Mouse (Mus musculus) 416B (cell line): Measurements from ENCODE around the gene Sept9.

Experiments
- DNase-seq: peaks from one replicate; pipeline ENCODE4 v3.0.0; 2011; ENCODE audit warnings: low read depth

Sept9 gene

DNA sequence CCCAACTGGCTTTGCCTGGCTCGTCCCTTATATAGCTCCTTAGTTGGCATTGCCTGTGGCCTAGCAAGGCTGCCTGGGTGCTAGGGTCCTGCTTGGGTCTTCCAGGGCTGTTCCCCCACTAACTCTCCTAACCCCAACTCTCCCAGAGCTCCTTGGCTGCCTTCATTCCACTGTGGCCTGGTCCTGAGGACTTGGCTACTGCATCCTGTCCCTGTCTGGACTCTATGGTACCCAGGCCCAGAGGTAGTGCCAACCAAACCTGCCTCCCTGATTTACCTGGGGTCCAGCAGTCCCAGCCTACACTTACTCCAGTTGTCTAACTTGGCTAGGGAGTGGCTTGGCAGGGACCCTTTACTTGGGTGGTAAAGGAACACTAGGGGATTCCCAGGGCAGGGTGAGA is 207.2 kb downstream of the Sept9 start:
- DNase-seq, result no peak

DNA sequence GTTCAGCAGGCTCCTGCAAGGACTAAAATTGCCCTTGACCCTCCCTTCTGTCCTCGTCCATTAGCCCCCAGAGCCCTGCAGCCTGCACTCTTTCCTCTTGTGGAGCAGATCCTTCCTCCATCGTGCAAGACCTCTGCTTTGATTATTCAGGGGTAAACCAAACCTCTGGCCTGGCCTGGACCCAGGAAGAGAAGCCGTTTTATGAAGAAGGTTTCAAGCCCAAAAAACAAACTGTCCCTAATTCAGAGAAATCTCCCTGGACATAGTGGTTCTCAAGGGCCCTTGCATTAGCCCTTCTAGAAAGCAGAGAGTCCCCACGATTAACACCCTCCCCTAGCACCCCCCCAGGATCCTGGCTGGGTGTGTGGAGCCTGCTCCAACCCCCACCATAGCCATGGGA is 207.7 kb downstream of the Sept9 start:
- no peak for DNase-seq

DNA sequence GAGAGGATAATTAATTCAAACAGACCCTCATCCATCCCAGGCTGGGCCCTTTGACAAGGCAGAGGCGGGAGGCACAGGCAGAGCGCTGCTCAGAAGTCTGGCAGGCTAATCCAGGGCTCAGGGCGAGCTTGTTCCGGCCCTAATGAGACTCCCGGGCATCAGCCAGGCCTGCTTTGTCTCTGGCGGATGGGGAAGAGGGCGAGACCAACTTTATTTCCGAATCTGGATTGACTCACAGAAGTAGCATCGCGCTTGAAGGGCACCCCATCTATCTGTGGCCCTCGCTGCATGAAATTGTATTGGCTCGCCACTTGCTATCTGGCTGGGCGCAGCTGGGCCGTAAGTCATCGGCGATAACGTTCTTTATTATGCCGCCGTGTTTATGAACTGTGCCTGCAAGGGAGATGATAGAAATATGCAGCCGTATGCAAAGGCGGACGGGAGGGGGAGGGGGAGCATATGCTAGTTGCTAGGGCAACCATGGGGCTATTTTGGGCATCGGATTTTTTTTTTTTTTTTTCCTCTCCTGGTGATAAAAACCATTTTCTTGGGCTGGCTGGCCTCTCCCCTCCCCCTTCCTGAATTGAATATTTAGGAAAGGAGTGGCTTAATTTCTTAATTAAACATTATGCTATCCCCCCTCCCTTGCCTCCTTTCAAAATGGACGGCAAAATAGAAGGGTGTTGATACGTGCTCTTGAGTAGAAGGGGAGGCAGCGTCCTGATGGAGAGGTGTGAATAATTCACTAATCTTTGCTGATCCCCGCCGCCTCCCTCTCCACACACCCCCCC is 208.4 kb downstream of the Sept9 start:
- DNase-seq, result no peak

DNA sequence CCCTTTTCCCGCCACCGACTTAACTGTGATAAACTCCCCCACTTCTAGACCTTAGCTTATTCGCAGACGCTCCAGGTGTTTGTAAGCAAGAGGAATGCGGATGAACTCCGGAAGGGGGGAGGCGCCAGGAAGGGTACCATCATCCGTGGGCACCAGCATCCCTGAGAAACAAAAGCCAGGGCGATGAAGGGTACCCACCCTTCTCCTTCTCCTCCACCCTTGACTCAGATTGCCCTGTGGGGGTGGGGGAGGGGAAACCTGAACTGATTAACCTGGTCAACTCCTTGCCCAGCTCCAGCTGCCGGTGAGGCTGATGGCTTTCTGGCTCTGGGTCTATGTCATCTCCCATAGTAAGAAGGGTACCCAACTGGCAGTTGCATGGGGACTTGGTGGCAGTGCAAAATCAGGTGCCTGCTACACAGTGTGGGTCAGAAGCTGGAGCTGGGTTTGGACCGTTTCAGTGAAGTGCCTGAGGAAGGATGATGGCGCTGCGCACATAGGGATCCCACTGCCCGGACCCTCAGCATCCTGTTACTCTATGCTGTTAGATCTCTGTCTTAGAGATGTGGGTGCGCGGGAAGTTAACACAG is 209.1 kb downstream of the Sept9 start:
- DNase-seq, result no peak

DNA sequence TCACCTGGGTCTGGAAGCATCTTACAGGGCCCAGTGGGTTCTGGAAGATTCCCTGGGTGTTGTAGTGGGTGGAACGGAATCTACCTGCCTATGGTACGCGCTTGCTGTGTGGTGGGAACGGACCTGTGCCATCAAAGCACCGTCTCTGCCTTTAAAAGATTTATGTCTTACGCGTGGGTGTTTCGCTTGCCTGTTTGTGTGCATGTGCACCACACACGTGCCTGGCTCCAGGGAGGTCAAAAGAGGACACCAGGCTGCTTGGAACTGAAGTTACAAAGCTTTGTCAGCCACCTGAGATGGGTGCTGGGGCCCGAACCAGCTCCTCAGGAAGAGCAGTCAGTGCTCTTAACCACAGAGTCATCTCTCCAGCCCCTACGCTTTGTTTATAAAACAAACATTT is 209.9 kb downstream of the Sept9 start:
- DNase-seq, result no peak

DNA sequence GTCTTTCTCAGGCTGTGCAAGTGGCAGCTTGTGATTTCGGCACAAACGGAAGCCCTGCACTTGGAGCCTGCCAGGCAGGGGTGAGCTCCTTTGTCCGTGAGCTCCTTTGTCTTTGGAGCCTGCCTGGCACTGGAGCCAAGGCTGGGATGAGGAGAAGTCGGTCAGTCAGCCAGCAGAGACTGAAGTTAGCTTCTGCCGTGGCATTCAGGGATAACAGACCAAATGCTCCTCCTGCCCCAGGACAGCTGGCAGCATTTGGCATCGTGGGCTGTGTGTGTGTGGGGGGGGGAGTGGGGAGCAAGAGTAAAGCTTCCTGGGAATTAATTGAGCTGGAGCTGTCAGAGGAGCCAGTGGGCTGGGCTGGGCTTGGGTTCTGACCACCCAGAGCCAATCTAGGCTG is 210.6 kb downstream of the Sept9 start:
- no peak for DNase-seq

DNA sequence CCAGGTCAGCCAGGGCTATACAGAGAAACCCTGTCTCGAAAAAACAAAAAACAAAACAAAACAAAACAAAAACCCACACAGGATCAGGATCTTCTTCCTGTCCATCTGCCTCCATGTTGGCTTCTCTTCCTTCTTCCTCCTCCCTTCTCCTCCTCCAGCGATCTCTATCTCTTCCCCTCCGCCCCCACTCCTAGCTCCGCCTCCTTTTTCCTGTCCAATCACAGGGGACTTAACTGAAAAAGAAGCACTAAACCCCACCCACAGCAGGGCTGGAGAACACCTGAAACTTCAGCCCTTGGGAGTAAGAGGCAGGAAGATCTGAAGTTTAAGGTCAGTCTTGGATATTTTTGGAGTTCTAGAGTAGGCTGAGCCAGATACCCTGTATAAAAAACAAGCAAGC is 212.2 kb downstream of the Sept9 start:
- DNase-seq, result no peak
